Mouse (Mus musculus) heart, postnatal 0 days (tissue): ENCODE data around the gene Wdr46. TPM values are rescaled to one million over a fixed set of nuclear protein-coding genes. Genes with fewer than 3 reads are reported as not detected.
"Not testable (repeated sequence)": the region's sequence is repeated elsewhere in the genome, so short reads cannot be mapped to it uniquely, and the experiment has no call there.

Source experiments
- ATAC-seq: fragments of 200-750 bp; cut with Nextera tagmentation; 2 replicates; pipeline ENCODE4 v1.8.0; 2017; ENCODE audit warnings: low read depth, moderate number of reproducible peaks, moderate library complexity; ENCODE audit not compliant: insufficient read depth
- DNase-seq: peaks from one replicate; pipeline ENCODE4 v3.0.0-alpha.2; 2016; ENCODE audit warnings: low spot score
- H3K27ac ChIP-seq: fragments of 300-500 bp; sonication (generic); 2 replicates; pipeline ENCODE4 v1.5.1; 2014; ENCODE audit warnings: low read depth, mild to moderate bottlenecking
- H3K27me3 ChIP-seq: fragments of 300-500 bp; sonication (generic); 2 replicates; pipeline ENCODE4 v1.6.1; 2014; ENCODE audit warnings: low read length, mixed read lengths; ENCODE audit not compliant: control insufficient read depth, insufficient read depth
- H3K36me3 ChIP-seq: fragments of 300-500 bp; sonication (generic); replicated peaks from 2 replicates; pipeline ENCODE4 v1.6.1; 2014; ENCODE audit warnings: low read length, mixed read lengths; ENCODE audit not compliant: control insufficient read depth, insufficient read depth
- H3K4me1 ChIP-seq: fragments of 300-500 bp; sonication (generic); 2 replicates; pipeline ENCODE4 v1.6.1; 2014; ENCODE audit warnings: antibody characterized with exemption; ENCODE audit not compliant: control insufficient read depth, insufficient read depth
- H3K4me2 ChIP-seq: fragments of 300-500 bp; sonication (generic); 2 replicates; pipeline ENCODE4 v1.6.1; 2014; ENCODE audit warnings: low read depth, mild to moderate bottlenecking, low read length, moderate library complexity
- H3K4me3 ChIP-seq: fragments of 300-500 bp; sonication (generic); 2 replicates; pipeline ENCODE4 v1.5.1; 2014; ENCODE audit warnings: low read depth, low read length
- H3K9ac ChIP-seq: fragments of 300-500 bp; sonication (generic); replicated peaks from 2 replicates; pipeline ENCODE4 v1.6.1; 2014; ENCODE audit warnings: low read depth, low read length, mixed read lengths
- H3K9me3 ChIP-seq: fragments of 300-500 bp; sonication (generic); replicated peaks from 2 replicates; pipeline ENCODE4 v1.6.1; 2016; ENCODE audit warnings: low read length; ENCODE audit not compliant: control insufficient read depth
- CTCF ChIP-seq: IDR thresholded peaks from 2 replicates; pipeline ENCODE4 v1.5.1; 2016; ENCODE audit warnings: antibody characterized with exemption, control low read depth, low read depth
- EP300 ChIP-seq: IDR thresholded peaks from 2 replicates; pipeline ENCODE4 v1.6.1; 2016; ENCODE audit warnings: antibody characterized with exemption, low read depth
- WGBS: fragments of 180-500 bp; shearing (Covaris S2); extraction: QIAGEN DNeasy Blood & Tissue Kit; methylation state at CpG from one replicate; pipeline ENCODE4 v1.1.7; 2014; 5-methylcytosine and 5-hydroxymethylcytosine counted together
- polyA plus RNA-seq: library from polyadenylated mRNA; unstranded; fragments of >200 nt; fragmentation: Nextera tagmentation; extraction: Ambion mirVana; gene quantifications from 2 replicates; pipeline ENCODE4 v1.2.1, GENCODE M21; 2015
- total RNA-seq: library from RNA; depleted of rRNA; stranded (reverse); fragments of >200 nt; gene quantifications from 2 replicates; pipeline ENCODE4 v1.2.3, GENCODE M21; 2014; ENCODE audit warnings: low replicate concordance; rRNA removed

The Wdr46 gene
- total and polyA plus RNA-seq, 2 experiments from 2014 or later, result 6.7 to 11.1 TPM

DNA sequence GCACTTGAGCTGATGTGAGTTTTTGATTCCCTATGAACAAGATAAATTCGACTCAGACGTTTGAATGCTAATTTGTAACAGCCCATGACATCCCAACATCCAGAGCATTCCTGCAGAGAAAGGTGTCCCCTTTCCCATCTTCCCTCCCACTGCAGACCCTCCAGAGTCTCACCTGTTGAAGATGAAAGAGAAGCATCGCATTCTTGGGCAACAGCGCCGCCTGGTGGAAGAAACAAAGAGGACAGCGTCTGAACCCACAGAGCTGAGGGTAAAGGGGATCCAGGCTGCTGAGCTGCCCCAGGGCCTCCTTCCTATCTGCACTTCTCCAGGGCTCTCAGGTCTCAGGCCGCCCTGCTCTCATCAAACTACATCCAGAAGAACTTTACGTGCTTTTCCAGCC is 41.7 kb downstream of the Wdr46 start:
- H3K36me3 ChIP-seq, H3K9ac ChIP-seq, ATAC-seq, H3K4me2 ChIP-seq, H3K27ac ChIP-seq, H3K9me3 ChIP-seq, DNase-seq, H3K4me3 ChIP-seq: not testable (repeated sequence)
- 8% methylated on average over 8 of the region's 8 CpGs for WGBS
- peaks cover 37% of the 10 kb centered on the region for H3K27me3 ChIP-seq
- peaks cover 17% of the 10 kb centered on the region for H3K4me1 ChIP-seq
- TF ChIP-seq CTCF, result peak; percentile 86

- TF ChIP-seq EP300, result no peak
- TF ChIP-seq CTCF, result peak; percentile 69
Measured at GRCm38 (mm10) chr17:33991788-33992664, 51.6 kb downstream of the Wdr46 start.

GRCm38 (mm10) chr17:33994959-33995358 is 54.5 kb downstream of the Wdr46 start:
- no peak for ATAC-seq
- no peak overlapping the region for H3K9ac ChIP-seq
- H3K36me3 ChIP-seq, result no peaks in the 10 kb centered on the region
- DNase-seq, result no peak
- H3K4me3 ChIP-seq, result no peak overlapping the region
- H3K9me3 ChIP-seq, result no peaks in the 10 kb centered on the region
- peaks cover 4% of the 10 kb centered on the region; the same call in 1 of the 2 replicates for H3K4me1 ChIP-seq
- 84% methylated on average over 8 of the region's 8 CpGs for WGBS
- no peak overlapping the region for H3K27ac ChIP-seq
- H3K4me2 ChIP-seq, result no peak overlapping the region
- TF ChIP-seq EP300 (no peak), CTCF (no peak)
- no peaks in the 10 kb centered on the region for H3K27me3 ChIP-seq

More at GRCm38 (mm10) chr17:33991788-33992664, 51.6 kb downstream of the Wdr46 start:
- no peak overlapping the region for H3K4me2 ChIP-seq
- H3K27me3 ChIP-seq, result no peaks in the 10 kb centered on the region
- H3K27ac ChIP-seq, result no peak overlapping the region
- 26% methylated on average over 10 of the region's 10 CpGs for WGBS
- no peak overlapping the region for H3K9ac ChIP-seq
- ATAC-seq (peak; percentile 27; the same call in 1 of the 2 replicates), DNase-seq (peak; percentile 66)
- H3K9me3 ChIP-seq, result no peaks in the 10 kb centered on the region
- no peaks in the 10 kb centered on the region for H3K36me3 ChIP-seq
- H3K4me1 ChIP-seq, result no peaks in the 10 kb centered on the region
- no peak overlapping the region for H3K4me3 ChIP-seq

DNA sequence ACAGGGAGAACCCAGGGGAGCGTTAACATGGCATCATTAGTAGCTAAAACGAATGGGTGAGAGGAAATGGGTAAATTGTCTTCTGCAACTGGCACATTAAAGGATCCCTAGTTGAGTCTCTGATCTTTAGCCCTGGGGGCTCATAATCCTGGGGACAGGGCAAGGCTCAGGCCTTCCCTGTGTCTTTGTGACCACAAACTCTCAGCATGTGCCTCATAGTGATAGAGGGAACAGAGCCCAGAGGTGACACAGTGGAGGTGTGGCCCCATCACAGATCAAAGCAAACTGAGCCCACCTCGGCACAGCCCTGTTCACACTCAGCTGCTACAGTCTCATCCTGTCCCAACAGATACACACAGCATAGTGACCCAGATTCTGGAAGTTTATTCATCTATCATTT is 55.2 kb downstream of the Wdr46 start:
- ATAC-seq, result no peak
- Histone ChIP-seq H3K9ac (no peak overlapping the region), H3K9me3 (no peaks in the 10 kb centered on the region), H3K4me1 (peaks cover 4% of the 10 kb centered on the region; the same call in 1 of the 2 replicates), H3K4me2 (no peak overlapping the region), H3K36me3 (no peaks in the 10 kb centered on the region), H3K4me3 (no peak overlapping the region), H3K27ac (no peak overlapping the region), H3K27me3 (no peaks in the 10 kb centered on the region)
- TF ChIP-seq EP300, result no peak
- TF ChIP-seq CTCF, result no peak
- 38% methylated on average over 3 of the region's 3 CpGs for WGBS
- no peak for DNase-seq

- not testable (repeated sequence) for H3K9me3 ChIP-seq, H3K4me2 ChIP-seq, H3K4me1 ChIP-seq, ATAC-seq, H3K27me3 ChIP-seq, H3K36me3 ChIP-seq, DNase-seq, H3K9ac ChIP-seq, H3K27ac ChIP-seq, H3K4me3 ChIP-seq
- WGBS, result 89% methylated on average over 2 of the region's 2 CpGs
Measured at GRCm38 (mm10) chr17:33997025-33997424, 56.6 kb downstream of the Wdr46 start.

- not testable (repeated sequence) for ATAC-seq, H3K9me3 ChIP-seq, H3K4me1 ChIP-seq, H3K9ac ChIP-seq, H3K36me3 ChIP-seq, DNase-seq, H3K27ac ChIP-seq, H3K27me3 ChIP-seq, H3K4me3 ChIP-seq, H3K4me2 ChIP-seq
- WGBS, result 47% methylated on average over 5 of the region's 5 CpGs
Measured at GRCm38 (mm10) chr17:33998697-33999096, 58.2 kb downstream of the Wdr46 start.

Other genes with a start within 250 kb of the Wdr46 start
Only the 30 nearest of the 31 such genes appear.
- gene March2, start 222.0 kb upstream of the Wdr46 start, total RNA-seq, result 117 and 124 TPM in 2 replicates
- 87.6 and 88.5 TPM in 2 replicates for gene March2, start 222.0 kb upstream of the Wdr46 start, polyA plus RNA-seq
- gene Rab11b, start 180.1 kb upstream of the Wdr46 start, total RNA-seq, result 58.6 and 87.8 TPM in 2 replicates
- gene Rab11b, start 180.1 kb upstream of the Wdr46 start, polyA plus RNA-seq, result 382 and 425 TPM in 2 replicates
- gene Angptl4, start 158.8 kb upstream of the Wdr46 start, total RNA-seq, result 35.2 and 79.3 TPM in 2 replicates
- gene Angptl4, start 158.8 kb upstream of the Wdr46 start, polyA plus RNA-seq, result 59.2 and 124 TPM in 2 replicates
- 33.3 and 68.7 TPM in 2 replicates for gene Kank3, start 130.1 kb upstream of the Wdr46 start, total RNA-seq
- gene Kank3, start 130.1 kb upstream of the Wdr46 start, polyA plus RNA-seq, result 46.1 and 50.8 TPM in 2 replicates
- 127 and 305 TPM in 2 replicates for gene Rps28, start 116.1 kb upstream of the Wdr46 start, total RNA-seq
- 622 and 631 TPM in 2 replicates for gene Rps28, start 116.1 kb upstream of the Wdr46 start, polyA plus RNA-seq
- 467 and 766 TPM in 2 replicates for gene Ndufa7, start 116.1 kb upstream of the Wdr46 start, total RNA-seq
- 899 and 938 TPM in 2 replicates for gene Ndufa7, start 116.1 kb upstream of the Wdr46 start, polyA plus RNA-seq
- 17.3 and 24.0 TPM in 2 replicates for gene Cd320, start 97.6 kb upstream of the Wdr46 start, total RNA-seq
- 37.3 and 41.6 TPM in 2 replicates for gene Cd320, start 97.6 kb upstream of the Wdr46 start, polyA plus RNA-seq
- gene Gm7029, start 66.8 kb upstream of the Wdr46 start, total RNA-seq, result not detected in 2 replicates
- gene Gm7029, start 66.8 kb upstream of the Wdr46 start, polyA plus RNA-seq, result not detected in 2 replicates
- 17.0 and 30.1 TPM in 2 replicates for gene Kifc1, start 50.0 kb upstream of the Wdr46 start, total RNA-seq
- 2.0 and 2.1 TPM in 2 replicates for gene Kifc1, start 50.0 kb upstream of the Wdr46 start, polyA plus RNA-seq
- gene Platr17, start 35.5 kb upstream of the Wdr46 start, total RNA-seq, result not detected in 2 replicates
- not detected in 2 replicates for gene Platr17, start 35.5 kb upstream of the Wdr46 start, polyA plus RNA-seq
- 15.2 and 19.3 TPM in 2 replicates for gene Daxx, start 31.2 kb upstream of the Wdr46 start, total RNA-seq
- 18.0 and 20.0 TPM in 2 replicates for gene Daxx, start 31.2 kb upstream of the Wdr46 start, polyA plus RNA-seq
- gene Tapbp, start 24.8 kb upstream of the Wdr46 start, total RNA-seq, result 50.9 and 84.1 TPM in 2 replicates
- 47.6 and 51.3 TPM in 2 replicates for gene Tapbp, start 24.8 kb upstream of the Wdr46 start, polyA plus RNA-seq
- 29.1 and 42.9 TPM in 2 replicates for gene Zbtb22, start 24.8 kb upstream of the Wdr46 start, total RNA-seq
- gene Zbtb22, start 24.8 kb upstream of the Wdr46 start, polyA plus RNA-seq, result 10.1 and 12.0 TPM in 2 replicates
- 63.1 and 144 TPM in 2 replicates for gene Rgl2, start 11.1 kb upstream of the Wdr46 start, total RNA-seq
- 21.1 and 21.9 TPM in 2 replicates for gene Rgl2, start 11.1 kb upstream of the Wdr46 start, polyA plus RNA-seq
- gene Pfdn6, start 317 bp upstream of the Wdr46 start, total RNA-seq, result 28.6 and 77.4 TPM in 2 replicates
- 123 and 128 TPM in 2 replicates for gene Pfdn6, start 317 bp upstream of the Wdr46 start, polyA plus RNA-seq
- gene B3galt4, start 10.8 kb downstream of the Wdr46 start, total RNA-seq, result 0.53 and 0.70 TPM in 2 replicates
- 5.5 and 6.1 TPM in 2 replicates for gene B3galt4, start 10.8 kb downstream of the Wdr46 start, polyA plus RNA-seq
- gene Vps52, start 15.2 kb downstream of the Wdr46 start, total RNA-seq, result 28.2 and 31.8 TPM in 2 replicates
- 27.8 TPM in 2 replicates for gene Vps52, start 15.2 kb downstream of the Wdr46 start, polyA plus RNA-seq
- 1,548 and 1,735 TPM in 2 replicates for gene Rps18, start 15.3 kb downstream of the Wdr46 start, total RNA-seq
- gene Rps18, start 15.3 kb downstream of the Wdr46 start, polyA plus RNA-seq, result 845 and 880 TPM in 2 replicates
- 61.0 and 84.5 TPM in 2 replicates for gene H2-K1, start 59.7 kb downstream of the Wdr46 start, total RNA-seq
- 42.9 and 48.4 TPM in 2 replicates for gene H2-K1, start 59.7 kb downstream of the Wdr46 start, polyA plus RNA-seq
- gene Ring1, start 84.0 kb downstream of the Wdr46 start, total RNA-seq, result 22.5 and 48.5 TPM in 2 replicates
- 10.3 and 11.9 TPM in 2 replicates for gene Ring1, start 84.0 kb downstream of the Wdr46 start, polyA plus RNA-seq
- gene H2-Ke6, start 87.4 kb downstream of the Wdr46 start, total RNA-seq, result 80.6 and 101 TPM in 2 replicates
- 58.5 and 64.6 TPM in 2 replicates for gene H2-Ke6, start 87.4 kb downstream of the Wdr46 start, polyA plus RNA-seq
- gene Slc39a7, start 91.0 kb downstream of the Wdr46 start, total RNA-seq, result 88.7 and 97.2 TPM in 2 replicates
- gene Slc39a7, start 91.0 kb downstream of the Wdr46 start, polyA plus RNA-seq, result 79.7 and 85.4 TPM in 2 replicates
- 29.4 and 36.6 TPM in 2 replicates for gene Rxrb, start 91.2 kb downstream of the Wdr46 start, total RNA-seq
- 28.4 and 31.2 TPM in 2 replicates for gene Rxrb, start 91.2 kb downstream of the Wdr46 start, polyA plus RNA-seq
- gene Col11a2, start 98.8 kb downstream of the Wdr46 start, total RNA-seq, result 1.4 and 1.9 TPM in 2 replicates
- 0.25 and 0.29 TPM in 2 replicates for gene Col11a2, start 98.8 kb downstream of the Wdr46 start, polyA plus RNA-seq
- gene H2-Oa, start 151.7 kb downstream of the Wdr46 start, total RNA-seq, result not detected in 2 replicates
- not detected in 2 replicates for gene H2-Oa, start 151.7 kb downstream of the Wdr46 start, polyA plus RNA-seq
- 2.6 and 7.2 TPM in 2 replicates for gene H2-DMa, start 178.9 kb downstream of the Wdr46 start, total RNA-seq
- 4.2 and 4.6 TPM in 2 replicates for gene H2-DMa, start 178.9 kb downstream of the Wdr46 start, polyA plus RNA-seq
- 83.2 and 87.5 TPM in 2 replicates for gene Brd2, start 182.0 kb downstream of the Wdr46 start, total RNA-seq
- gene Brd2, start 182.0 kb downstream of the Wdr46 start, polyA plus RNA-seq, result 33.4 and 38.4 TPM in 2 replicates
- gene H2-DMb2, start 202.6 kb downstream of the Wdr46 start, total RNA-seq, result 1.5 TPM in 1 of 2 replicates, not detected in the other
- gene H2-DMb2, start 202.6 kb downstream of the Wdr46 start, polyA plus RNA-seq, result 0.33 and 0.38 TPM in 2 replicates
- 0.19 TPM in 1 of 2 replicates, not detected in the other for gene H2-DMb1, start 212.4 kb downstream of the Wdr46 start, total RNA-seq
- gene H2-DMb1, start 212.4 kb downstream of the Wdr46 start, polyA plus RNA-seq, result 0.65 and 0.90 TPM in 2 replicates
- gene Tap1, start 246.9 kb downstream of the Wdr46 start, total RNA-seq, result 8.8 and 10.7 TPM in 2 replicates
- 2.7 and 3.7 TPM in 2 replicates for gene Tap1, start 246.9 kb downstream of the Wdr46 start, polyA plus RNA-seq